Mouse (Mus musculus) heart, postnatal 0 days (tissue): ENCODE results near the gene Moap1.

Experiments
- CTCF ChIP-seq: IDR thresholded peaks from 2 replicates; pipeline ENCODE4 v1.5.1; 2016; ENCODE audit warnings: antibody characterized with exemption, control low read depth, low read depth
- EP300 ChIP-seq: IDR thresholded peaks from 2 replicates; pipeline ENCODE4 v1.6.1; 2016; ENCODE audit warnings: antibody characterized with exemption, low read depth

- no peak for TF ChIP-seq EP300
- no peak for TF ChIP-seq CTCF
Measured at GRCm38 (mm10) chr12:102703921-102704408, 39.5 kb downstream of the Moap1 start.
